ENCODE assay signal across 9 mouse cellular contexts in genomic region chr14:103630545-103630944, GRCm38 (mm10). TPM values are rescaled to one million over a fixed set of nuclear protein-coding genes. Genes with fewer than 3 reads are reported as not detected.
DNase-seq lines count a peak whose midpoint lies in the region; ATAC-seq lines count a peak whose summit lies in the region.
"Had no signal": no experiment of that assay in that cellular context is flagged by ENCODE, and none has a peak within 500 bp of the region (broad histone marks: within the 10 kb centered on the region; RNA-seq: fewer than 3 reads in every experiment).

No protein-coding gene starts in this region.

- H3K4me2 ChIP-seq in kidney, embryonic 14.5 days (replicated peaks; ENCODE audit: low read depth, low read length), result no peak overlapping the region
- H3K4me2 ChIP-seq: heart, embryonic 15.5 days had no signal

- H3K27ac ChIP-seq in kidney, embryonic 14.5 days (ENCODE audit: low read depth, low read length), result no peak overlapping the region
- no peak overlapping the region for H3K27ac ChIP-seq in embryonic facial prominence, embryonic 10.5 days (replicated peaks)
- H3K27ac ChIP-seq: heart, embryonic 15.5 days had no signal

- H3K36me3 ChIP-seq in kidney, embryonic 14.5 days (ENCODE audit: control insufficient read depth, insufficient read depth, low read length), result no peaks in the 10 kb centered on the region
- H3K36me3 ChIP-seq in embryonic facial prominence, embryonic 10.5 days (replicated peaks), result no peaks in the 10 kb centered on the region
- H3K36me3 ChIP-seq: heart, embryonic 15.5 days had no signal

- H3K9ac ChIP-seq in kidney, embryonic 14.5 days (ENCODE audit: low read depth, low read length), result no peak overlapping the region
- H3K9ac ChIP-seq: heart, embryonic 15.5 days had no signal

- H3K4me1 ChIP-seq in kidney, embryonic 14.5 days (ENCODE audit: control insufficient read depth, insufficient read depth, low read length), result no peaks in the 10 kb centered on the region
- H3K4me1 ChIP-seq in embryonic facial prominence, embryonic 10.5 days, result no peaks in the 10 kb centered on the region
- H3K4me1 ChIP-seq: heart, embryonic 15.5 days had no signal

- no peaks in the 10 kb centered on the region for H3K9me3 ChIP-seq in kidney, embryonic 14.5 days (ENCODE audit: control insufficient read depth, low read length)
- H3K9me3 ChIP-seq in embryonic facial prominence, embryonic 10.5 days, result peaks cover 4% of the 10 kb centered on the region; the same call in 1 of the 2 replicates
- H3K9me3 ChIP-seq: heart, embryonic 15.5 days had no signal

- WGBS in kidney, embryonic 14.5 days, result 78% methylated on average over 8 of the region's 8 CpGs
- WGBS in embryonic facial prominence, embryonic 10.5 days, result 77% methylated on average over 8 of the region's 8 CpGs

- peak; percentile 10 to 27 for DNase-seq in kidney, postnatal 4 days
- DNase-seq in right cerebral cortex, postnatal 14 days, result peak; percentile 66
- DNase-seq in embryo, embryonic 10 days (ENCODE audit: low spot score), result no peak
- DNase-seq in kidney, postnatal 10 days, result no peak
- DNase-seq in embryonic facial prominence, embryonic 10.5 days (ENCODE audit: low spot score), result no peak

- no peaks in the 10 kb centered on the region for H3K27me3 ChIP-seq in kidney, embryonic 14.5 days (ENCODE audit: control insufficient read depth, insufficient read depth, low read length)
- no peaks in the 10 kb centered on the region for H3K27me3 ChIP-seq in embryonic facial prominence, embryonic 10.5 days (replicated peaks; ENCODE audit: low read depth, poor library complexity, severe bottlenecking)
- H3K27me3 ChIP-seq: heart, embryonic 15.5 days had no signal

- no peak overlapping the region for H3K4me3 ChIP-seq in kidney, embryonic 14.5 days (ENCODE audit: low read length)
- H3K4me3 ChIP-seq in embryonic facial prominence, embryonic 10.5 days, result no peak overlapping the region
- H3K4me3 ChIP-seq: heart, embryonic 15.5 days had no signal

- ATAC-seq in kidney, embryonic 14.5 days (ENCODE audit: low FRiP score, low TSS enrichment), result no peak
- peak; percentile 81 for ATAC-seq in CD4-positive, CD25-positive, alpha-beta regulatory T cell, adult 4 months
- peak; percentile 58; the same call in 1 of the 2 replicates for ATAC-seq in common myeloid progenitor, adult 5-6 weeks (replicated peaks; ENCODE audit: low read depth, poor library complexity, severe bottlenecking)

RNA-seq across cellular contexts. Expression of gene Slain1, which starts 19.5 kb away (rescaled TPM):
- polyA plus RNA-seq in kidney, embryonic 14.5 days (2014; fragmentation: Nextera tagmentation; extraction: Ambion mirVana), result 4.0 and 5.8 TPM in 2 replicates
- 10 to 100 TPM; 10.2 to 20.0 TPM for polyA plus RNA-seq in CD4-positive, CD25-positive, alpha-beta regulatory T cell, adult 4 months (2017; shearing (Covaris generic))
- total RNA-seq in common myeloid progenitor, adult 5-6 weeks (2017), result 9.6 and 11.9 TPM in 2 replicates
- 3.9 and 4.1 TPM in 2 replicates for polyA plus RNA-seq in embryonic facial prominence, embryonic 10.5 days (2016; fragmentation: Nextera tagmentation; extraction: Ambion mirVana)

Comparison
In these comparisons a context has a peak if more than half of its experiments do, and no peak if none do; other contexts are left out.
1. DNase-seq: peak in kidney, postnatal 4 days (2 of 2) and right cerebral cortex, postnatal 14 days (single experiment); none in embryo, embryonic 10 days (single experiment), kidney, postnatal 10 days (single experiment) and embryonic facial prominence, embryonic 10.5 days (single experiment).